Mouse (Mus musculus) kidney, embryonic 15.5 days (tissue): ENCODE measurements at regions not wholly inside any gene's neighbourhood (a gene's known extent, or its start where the extent isn't known, plus 50 kb on each side); places are given as distances from the start of the nearest gene placed in this dataset.
A peak's percentile ranks its signal among the peaks of the same experiment; 100 is the strongest.

Experiments
- ATAC-seq: fragments of 200-750 bp; cut with Nextera tagmentation; replicated peaks from 2 replicates; pipeline ENCODE4 v1.8.0; 2017; ENCODE audit warnings: moderate TSS enrichment; ENCODE audit not compliant: low FRiP score
- H3K27ac ChIP-seq: fragments of 300-500 bp; sonication (generic); 2 replicates; pipeline ENCODE4 v1.5.1; 2015; ENCODE audit warnings: mild to moderate bottlenecking, inconsistent platforms
- H3K27me3 ChIP-seq: fragments of 300-500 bp; sonication (generic); 2 replicates; pipeline ENCODE4 v1.6.1; 2015; ENCODE audit warnings: inconsistent platforms
- H3K36me3 ChIP-seq: fragments of 300-500 bp; sonication (generic); 2 replicates; pipeline ENCODE4 v1.6.1; 2015; ENCODE audit warnings: inconsistent platforms
- H3K4me1 ChIP-seq: fragments of 300-500 bp; sonication (generic); 2 replicates; pipeline ENCODE4 v1.6.1; 2015; ENCODE audit warnings: inconsistent platforms
- H3K4me2 ChIP-seq: fragments of 300-500 bp; sonication (generic); 2 replicates; pipeline ENCODE4 v1.6.1; 2015; ENCODE audit warnings: moderate library complexity, mild to moderate bottlenecking, inconsistent platforms
- H3K4me3 ChIP-seq: fragments of 300-500 bp; sonication (generic); replicated peaks from 2 replicates; pipeline ENCODE4 v1.5.1; 2015; ENCODE audit warnings: mild to moderate bottlenecking, inconsistent platforms
- H3K9ac ChIP-seq: fragments of 300-500 bp; sonication (generic); 2 replicates; pipeline ENCODE4 v1.6.1; 2015; ENCODE audit warnings: mild to moderate bottlenecking, inconsistent platforms
- H3K9me3 ChIP-seq: fragments of 300-500 bp; sonication (generic); replicated peaks from 2 replicates; pipeline ENCODE4 v1.6.1; 2016; ENCODE audit warnings: inconsistent platforms
- WGBS: fragments of 180-500 bp; shearing (Covaris S2); methylation state at CpG from one replicate; pipeline ENCODE4 v1.1.7; 2015; ENCODE audit warnings: mixed read lengths; 5-methylcytosine and 5-hydroxymethylcytosine counted together

DNA sequence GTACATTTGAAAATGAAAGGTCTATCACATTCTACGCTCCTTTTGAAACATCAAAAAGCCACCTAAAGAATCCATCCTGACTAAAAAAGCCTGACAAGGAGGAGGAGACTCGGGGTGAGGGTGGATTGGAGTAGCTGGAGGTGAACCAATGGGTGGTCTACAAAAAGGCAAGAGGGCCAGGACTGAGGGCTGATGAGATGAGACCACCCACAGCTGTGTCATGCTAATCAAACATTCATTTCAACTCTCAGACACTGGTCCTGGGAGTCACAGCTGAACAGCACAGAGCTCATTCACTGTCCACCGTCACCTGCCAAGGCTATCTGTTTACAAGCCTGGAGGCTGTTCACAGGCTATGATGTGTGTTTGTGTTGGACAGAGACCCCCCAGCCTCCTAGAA is 244.3 kb upstream of the Slc7a11 start:
- Histone ChIP-seq H3K27ac (no peak overlapping the region), H3K9ac (no peak overlapping the region), H3K4me3 (no peak overlapping the region), H3K9me3 (no peaks in the 10 kb centered on the region), H3K4me1 (no peaks in the 10 kb centered on the region), H3K36me3 (no peaks in the 10 kb centered on the region), H3K4me2 (no peak overlapping the region), H3K27me3 (no peaks in the 10 kb centered on the region)
- ATAC-seq, result no peak
- 71% methylated on average over 3 of the region's 3 CpGs for WGBS

DNA sequence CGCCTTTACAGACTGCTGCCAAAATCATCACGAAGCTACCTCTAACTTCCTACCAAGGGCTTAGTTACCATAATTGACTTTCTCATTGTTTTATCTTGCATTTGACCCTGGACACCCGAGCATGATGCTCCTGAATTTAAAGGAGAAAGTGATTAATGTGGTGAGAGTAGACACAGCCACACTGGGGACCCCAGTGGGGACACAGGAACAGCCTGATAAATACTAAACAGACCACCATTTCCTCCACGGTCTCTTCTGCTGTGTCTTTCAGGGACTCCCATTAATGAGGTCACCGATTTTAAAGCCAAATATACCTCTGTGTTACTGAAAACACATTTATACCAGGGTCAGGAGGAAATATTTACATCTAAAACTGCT is 235.2 kb upstream of the Slc7a11 start:
- Histone ChIP-seq H3K36me3 (no peaks in the 10 kb centered on the region), H3K4me3 (no peak overlapping the region), H3K4me1 (no peaks in the 10 kb centered on the region), H3K9ac (no peak overlapping the region), H3K9me3 (no peaks in the 10 kb centered on the region), H3K4me2 (no peak overlapping the region), H3K27ac (no peak overlapping the region), H3K27me3 (no peaks in the 10 kb centered on the region)
- no peak for ATAC-seq
- WGBS, result 49% methylated on average over 5 of the region's 5 CpGs

- WGBS, result 60% methylated on average over 13 of the region's 13 CpGs
- Histone ChIP-seq H3K9me3 (no peaks in the 10 kb centered on the region), H3K4me3 (no peak overlapping the region), H3K4me2 (0 out of 2 replicates have a peak overlapping the region, but pooled peaks have one; percentile 3), H3K27me3 (no peaks in the 10 kb centered on the region), H3K4me1 (no peaks in the 10 kb centered on the region), H3K36me3 (no peaks in the 10 kb centered on the region), H3K27ac (no peak overlapping the region), H3K9ac (no peak overlapping the region)
- no peak for ATAC-seq
These were observed 234.7 kb upstream of the Slc7a11 start for GRCm38 (mm10) chr3:50677953-50678610.

DNA sequence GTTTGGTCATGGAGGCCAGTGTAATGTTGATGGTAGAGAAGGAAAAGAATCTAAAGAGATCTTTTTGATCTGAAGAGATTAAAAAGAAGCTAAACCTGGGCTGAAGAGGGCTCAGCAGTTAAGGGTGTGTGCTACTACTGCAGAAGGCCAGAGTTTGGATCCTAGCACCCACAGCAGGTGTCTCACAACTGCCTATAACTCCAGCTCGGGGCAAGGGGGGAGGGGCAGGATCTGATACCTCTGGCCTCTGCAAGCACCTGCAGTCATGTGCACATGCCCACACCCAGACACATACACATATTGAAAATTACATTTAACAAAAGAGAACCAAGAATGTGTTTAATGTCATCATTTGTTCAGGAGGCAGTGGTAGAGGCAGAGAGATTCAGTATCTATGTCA is 232.4 kb upstream of the Slc7a11 start:
- H3K36me3 ChIP-seq, result no peaks in the 10 kb centered on the region
- H3K27ac ChIP-seq, result no peak overlapping the region
- no peak for ATAC-seq
- no peaks in the 10 kb centered on the region for H3K4me1 ChIP-seq
- no peaks in the 10 kb centered on the region for H3K27me3 ChIP-seq
- no peak overlapping the region for H3K4me2 ChIP-seq
- H3K9ac ChIP-seq, result no peak overlapping the region
- WGBS, result 90% methylated on average over 1 of the region's 1 CpGs
- no peaks in the 10 kb centered on the region for H3K9me3 ChIP-seq
- no peak overlapping the region for H3K4me3 ChIP-seq

DNA sequence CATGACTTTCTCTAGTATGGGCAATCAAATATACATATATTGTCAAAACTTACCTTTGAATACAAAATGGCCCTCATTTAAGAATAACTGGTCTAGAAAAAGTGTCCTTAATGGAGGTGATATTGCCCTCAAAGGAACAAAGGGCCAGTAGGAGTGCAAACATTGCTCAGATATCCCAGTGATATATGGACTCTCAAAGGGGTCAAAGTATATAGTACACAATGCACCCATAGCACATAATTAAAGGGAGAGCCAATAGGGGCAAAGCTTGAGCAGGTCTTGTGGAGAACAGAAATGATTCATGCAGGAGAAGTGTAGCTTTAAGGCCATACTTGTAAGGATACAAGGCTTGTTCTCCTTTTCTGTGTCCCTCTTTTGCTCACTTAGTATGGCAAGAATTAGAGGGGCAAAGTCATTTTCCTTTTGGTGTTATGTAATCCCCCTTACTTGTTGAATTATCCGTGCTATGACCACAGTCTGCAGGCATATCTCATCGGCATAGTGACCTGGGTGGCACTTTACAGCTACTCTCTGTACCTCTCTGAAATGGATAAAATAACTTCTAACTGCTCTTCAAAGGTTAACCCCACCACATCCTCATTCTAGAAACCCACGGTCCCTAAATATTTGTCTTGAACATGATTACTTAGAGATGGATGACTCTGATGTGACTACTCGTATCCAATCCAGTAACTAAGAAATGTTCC is 231.6 kb upstream of the Slc7a11 start:
- no peaks in the 10 kb centered on the region for H3K36me3 ChIP-seq
- H3K4me3 ChIP-seq, result no peak overlapping the region
- H3K4me1 ChIP-seq, result no peaks in the 10 kb centered on the region
- no peaks in the 10 kb centered on the region for H3K9me3 ChIP-seq
- H3K4me2 ChIP-seq, result no peak overlapping the region
- ATAC-seq, result no peak
- no peaks in the 10 kb centered on the region for H3K27me3 ChIP-seq
- no peak overlapping the region for H3K9ac ChIP-seq
- no peak overlapping the region for H3K27ac ChIP-seq
- WGBS, result 84% methylated on average over 4 of the region's 4 CpGs

DNA sequence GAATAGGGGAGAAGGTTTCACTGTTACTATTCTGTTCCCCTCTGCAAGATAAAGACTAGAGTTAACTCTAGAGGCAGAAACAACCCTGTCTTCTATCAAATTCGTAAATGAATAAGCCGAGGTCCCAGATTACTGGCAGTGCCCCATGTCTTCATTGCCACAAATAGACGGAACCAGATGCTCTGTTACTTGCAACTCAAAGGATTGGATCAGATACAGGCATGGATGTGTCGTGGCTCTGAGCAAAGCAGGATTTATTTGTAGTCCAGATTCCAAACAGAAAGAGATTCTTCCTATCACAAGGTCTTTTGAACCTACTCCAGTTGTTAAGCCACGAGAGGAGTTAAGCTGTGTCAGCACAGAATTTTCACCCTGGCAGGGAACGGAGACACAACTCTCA is 221.9 kb upstream of the Slc7a11 start:
- no peak overlapping the region for H3K27ac ChIP-seq
- no peak overlapping the region for H3K4me2 ChIP-seq
- no peaks in the 10 kb centered on the region for H3K27me3 ChIP-seq
- no peak overlapping the region for H3K4me3 ChIP-seq
- 76% methylated on average over 6 of the region's 6 CpGs for WGBS
- H3K9ac ChIP-seq, result no peak overlapping the region
- no peak for ATAC-seq
- no peaks in the 10 kb centered on the region for H3K9me3 ChIP-seq
- no peaks in the 10 kb centered on the region for H3K36me3 ChIP-seq
- no peaks in the 10 kb centered on the region for H3K4me1 ChIP-seq

- Histone ChIP-seq H3K4me1 (no peaks in the 10 kb centered on the region), H3K27me3 (no peaks in the 10 kb centered on the region), H3K4me3 (no peak overlapping the region), H3K36me3 (no peaks in the 10 kb centered on the region), H3K27ac (no peak overlapping the region), H3K4me2 (no peak overlapping the region), H3K9me3 (no peaks in the 10 kb centered on the region), H3K9ac (no peak overlapping the region)
- ATAC-seq, result no peak
- WGBS, result 78% methylated on average over 7 of the region's 7 CpGs
These were observed 217.6 kb upstream of the Slc7a11 start for GRCm38 (mm10) chr3:50660966-50661365.

- Histone ChIP-seq H3K36me3 (no peaks in the 10 kb centered on the region), H3K27ac (no peak overlapping the region), H3K4me3 (no peak overlapping the region), H3K4me1 (no peaks in the 10 kb centered on the region), H3K27me3 (no peaks in the 10 kb centered on the region), H3K9me3 (no peaks in the 10 kb centered on the region), H3K9ac (no peak overlapping the region), H3K4me2 (no peak overlapping the region)
- 92% methylated on average over 3 of the region's 3 CpGs for WGBS
- no peak for ATAC-seq
These were observed 217.2 kb upstream of the Slc7a11 start for GRCm38 (mm10) chr3:50660566-50660965.

- H3K36me3 ChIP-seq, result no peaks in the 10 kb centered on the region
- no peak overlapping the region for H3K9ac ChIP-seq
- no peaks in the 10 kb centered on the region for H3K4me1 ChIP-seq
- no peak overlapping the region for H3K27ac ChIP-seq
- ATAC-seq, result no peak
- no peaks in the 10 kb centered on the region for H3K27me3 ChIP-seq
- 63% methylated on average over 2 of the region's 2 CpGs for WGBS
- H3K4me3 ChIP-seq, result no peak overlapping the region
- H3K9me3 ChIP-seq, result no peaks in the 10 kb centered on the region
- no peak overlapping the region for H3K4me2 ChIP-seq
These were observed 214.5 kb upstream of the Slc7a11 start for GRCm38 (mm10) chr3:50657890-50658289.

GRCm38 (mm10) chr3:50654441-50654840 is 211.0 kb upstream of the Slc7a11 start:
- no peak overlapping the region for H3K4me3 ChIP-seq
- H3K4me1 ChIP-seq, result no peaks in the 10 kb centered on the region
- H3K36me3 ChIP-seq, result no peaks in the 10 kb centered on the region
- no peak overlapping the region for H3K9ac ChIP-seq
- 63% methylated on average over 2 of the region's 2 CpGs for WGBS
- no peaks in the 10 kb centered on the region for H3K9me3 ChIP-seq
- no peak overlapping the region for H3K4me2 ChIP-seq
- no peak overlapping the region for H3K27ac ChIP-seq
- no peaks in the 10 kb centered on the region for H3K27me3 ChIP-seq
- ATAC-seq, result no peak

- Histone ChIP-seq H3K4me3 (no peak overlapping the region), H3K9ac (no peak overlapping the region), H3K36me3 (no peaks in the 10 kb centered on the region), H3K4me2 (no peak overlapping the region), H3K27me3 (no peaks in the 10 kb centered on the region), H3K9me3 (no peaks in the 10 kb centered on the region), H3K27ac (no peak overlapping the region), H3K4me1 (no peaks in the 10 kb centered on the region)
- WGBS, result 92% methylated on average over 3 of the region's 3 CpGs
- no peak for ATAC-seq
These were observed 208.9 kb upstream of the Slc7a11 start for GRCm38 (mm10) chr3:50652265-50652664.

DNA sequence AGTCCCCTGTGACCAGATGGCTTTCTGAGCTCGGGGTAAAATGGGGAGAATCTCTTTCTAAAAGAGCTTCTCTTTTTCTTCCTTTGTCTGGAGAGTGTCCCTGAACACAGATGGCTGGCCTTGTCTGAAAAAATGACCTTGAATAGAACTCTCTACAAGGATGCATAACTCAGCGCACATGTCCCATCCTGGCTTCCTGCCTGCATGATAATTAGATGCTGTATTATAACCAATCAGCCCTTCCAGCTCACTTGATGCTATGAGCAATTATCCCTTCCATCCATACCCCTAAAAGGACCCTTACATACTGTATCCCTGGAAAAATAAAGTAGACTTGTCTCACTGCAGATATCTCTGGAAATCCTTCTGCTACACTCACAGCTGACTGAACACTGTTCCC is 199.7 kb upstream of the Slc7a11 start:
- Histone ChIP-seq H3K9ac (no peak overlapping the region), H3K4me3 (no peak overlapping the region), H3K9me3 (no peaks in the 10 kb centered on the region), H3K27me3 (no peaks in the 10 kb centered on the region), H3K36me3 (no peaks in the 10 kb centered on the region), H3K4me2 (no peak overlapping the region), H3K27ac (no peak overlapping the region), H3K4me1 (no peaks in the 10 kb centered on the region)
- ATAC-seq, result no peak
- WGBS, result 81% methylated on average over 2 of the region's 2 CpGs

DNA sequence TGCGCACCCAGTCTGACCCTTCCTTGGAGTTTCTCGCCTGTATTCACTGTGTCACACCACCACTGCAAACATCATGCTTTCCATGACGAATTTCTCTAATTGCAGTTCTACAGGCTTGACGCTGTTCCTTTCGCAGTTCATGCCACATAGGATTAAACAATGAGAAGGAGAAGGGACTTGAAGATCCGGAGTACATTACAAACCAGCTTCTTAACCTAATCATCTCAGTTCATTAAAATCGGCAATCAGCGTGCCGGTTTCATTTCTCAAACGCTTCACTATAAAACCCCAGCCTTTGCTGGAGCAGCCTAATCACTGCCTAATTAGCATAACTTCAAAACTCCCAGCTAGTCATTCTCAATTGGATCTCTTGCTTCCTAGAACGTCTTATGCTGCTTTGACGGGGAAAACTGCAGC is 196.5 kb upstream of the Slc7a11 start:
- Histone ChIP-seq H3K4me2 (no peak overlapping the region), H3K4me1 (no peaks in the 10 kb centered on the region), H3K36me3 (no peaks in the 10 kb centered on the region), H3K4me3 (no peak overlapping the region), H3K9me3 (no peaks in the 10 kb centered on the region), H3K27ac (no peak overlapping the region), H3K27me3 (no peaks in the 10 kb centered on the region), H3K9ac (no peak overlapping the region)
- ATAC-seq, result no peak
- WGBS, result 90% methylated on average over 12 of the region's 12 CpGs
